10 mouse cellular contexts compared by ENCODE assay signal in the genomic region with DNA sequence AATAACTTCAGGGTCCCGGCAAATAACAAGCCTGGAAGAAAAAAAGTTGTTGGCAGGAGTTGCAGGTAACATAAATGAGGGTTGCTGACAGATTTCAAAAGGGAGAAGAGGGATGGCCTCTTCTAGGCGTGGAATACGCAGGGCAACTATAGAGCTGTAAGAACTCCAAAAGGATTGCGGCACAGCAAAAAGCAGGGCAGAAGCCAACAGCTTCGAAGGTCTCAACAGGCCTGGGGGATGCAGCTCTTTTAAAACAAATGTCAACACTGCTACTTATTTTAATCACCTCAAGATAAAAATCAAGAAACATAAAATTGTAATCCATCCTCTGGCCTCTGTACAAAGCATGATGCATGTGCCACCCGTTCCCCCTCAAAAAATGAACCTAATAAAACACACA. TPM values are rescaled to one million over a fixed set of nuclear protein-coding genes. Genes with fewer than 3 reads are reported as not detected.
DNase-seq lines count a peak whose midpoint lies in the region; ATAC-seq and TF ChIP-seq lines count a peak whose summit lies in the region.
"Not testable (repeated sequence)": the region's sequence is repeated elsewhere in the genome, so short reads cannot be mapped to it uniquely, and the experiment has no call there.
"Had no signal": no experiment of that assay in that cellular context is flagged by ENCODE, and none has a peak within 500 bp of the region (broad histone marks: within the 10 kb centered on the region; RNA-seq: fewer than 3 reads in every experiment).

No protein-coding gene starts in this region.

- not testable (repeated sequence) for TF ChIP-seq EP300 in MEL (IDR thresholded peaks at IDR 0.05; ENCODE audit: low read depth in 1 of 2, low read length in 2 of 2)

- H3K4me1 ChIP-seq in MEL (ENCODE audit: control insufficient read depth in 1 of 2, insufficient read depth in 2 of 2, low read length in 2 of 2); cerebellum, adult 2 months (ENCODE audit: control insufficient read depth, insufficient read depth, low read length); forebrain, embryonic 11.5 days (replicated peaks; ENCODE audit: control insufficient read depth, insufficient read depth, low read length); heart, embryonic 14.5 days (ENCODE audit: control insufficient read depth in 2 of 2, insufficient read depth in 2 of 2, low read length in 2 of 2); intestine, postnatal 0 days (replicated peaks; ENCODE audit: control insufficient read depth, insufficient read depth, low read length); limb, embryonic 14.5 days (ENCODE audit: control insufficient read depth, insufficient read depth, low read length); midbrain, embryonic 10.5 days: not testable (repeated sequence)

- H3K79me2 ChIP-seq in MEL (ENCODE audit: control insufficient read depth, insufficient read depth, low read length, poor library complexity), result not testable (repeated sequence)

- H3K4me3 ChIP-seq in MEL (ENCODE audit: control insufficient read depth in 1 of 2, insufficient read depth in 1 of 2, low read depth in 2 of 2, low read length in 2 of 2), result peak overlapping the region; percentile 25 to 78; a peak in 2 of 4 replicates
- H3K4me3 ChIP-seq in cerebellum, adult 2 months (replicated peaks; ENCODE audit: insufficient read depth, low read depth, low read length), result not testable (repeated sequence)
- H3K4me3 ChIP-seq in forebrain, embryonic 11.5 days (ENCODE audit: low read depth, low read length), result peak overlapping the region; percentile 38; the same call in 1 of the 2 replicates
- peak overlapping the region in 1 of 2 experiments; percentile 50; a peak in 1 of 4 replicates for H3K4me3 ChIP-seq in heart, embryonic 14.5 days (ENCODE audit: control insufficient read depth in 1 of 2, insufficient read depth in 1 of 2, low read depth in 1 of 2, low read length in 2 of 2)
- H3K4me3 ChIP-seq in intestine, postnatal 0 days (ENCODE audit: low read depth, low read length), result peak overlapping the region; percentile 56; the same call in 1 of the 2 replicates
- peak overlapping the region; percentile 42 for H3K4me3 ChIP-seq in limb, embryonic 14.5 days (replicated peaks; ENCODE audit: low read length)
- peak overlapping the region; percentile 59 for H3K4me3 ChIP-seq in midbrain, embryonic 10.5 days

- WGBS in cerebellum, adult 2 months, result 57% methylated on average over 6 of the region's 6 CpGs
- 87% methylated on average over 5 of the region's 6 CpGs for WGBS in forebrain, embryonic 11.5 days
- 82% methylated on average over 5 of the region's 6 CpGs for WGBS in heart, embryonic 14.5 days
- 70% methylated on average over 5 of the region's 6 CpGs for WGBS in intestine, postnatal 0 days
- 63% methylated on average over 5 of the region's 6 CpGs for whole genome bisulfite sequencing in limb, embryonic 14.5 days
- WGBS in midbrain, embryonic 10.5 days, result 90% methylated on average over 6 of the region's 6 CpGs

- TF ChIP-seq CTCF in MEL (IDR thresholded peaks at IDR 0.05 in 2 of 3, conservative IDR thresholded peaks at IDR 0.05 in 1 of 3; ENCODE audit: control insufficient read depth in 1 of 3, insufficient read depth in 1 of 3, low read depth in 2 of 3, low read length in 3 of 3, poor library complexity in 1 of 3, severe bottlenecking in 1 of 3); cerebellum, adult 2 months (IDR thresholded peaks at IDR 0.05; ENCODE audit: borderline replicate concordance, insufficient read depth, low read depth, low read length); intestine, postnatal 0 days (IDR thresholded peaks at IDR 0.05; ENCODE audit: low read depth): not testable (repeated sequence)

- H3K36me3 ChIP-seq in MEL (ENCODE audit: control insufficient read depth in 1 of 2, insufficient read depth in 2 of 2, low read length in 2 of 2); forebrain, embryonic 11.5 days (ENCODE audit: control insufficient read depth, insufficient read depth, low read length); heart, embryonic 14.5 days (ENCODE audit: control insufficient read depth, insufficient read depth, low read length); intestine, postnatal 0 days (ENCODE audit: control insufficient read depth, insufficient read depth); limb, embryonic 14.5 days (ENCODE audit: control insufficient read depth, insufficient read depth, low read length); midbrain, embryonic 10.5 days: not testable (repeated sequence)

- not testable (repeated sequence) for TF ChIP-seq RAD21 in MEL (IDR thresholded peaks at IDR 0.05; ENCODE audit: low read depth, low read length)

- not testable (repeated sequence) for H3K27ac ChIP-seq in MEL (ENCODE audit: control insufficient read depth, low read depth, low read length); cerebellum, adult 2 months (ENCODE audit: insufficient read depth, low read length); forebrain, embryonic 11.5 days (ENCODE audit: low read depth, low read length); heart, embryonic 14.5 days (replicated peaks in 1 of 2; ENCODE audit: control insufficient read depth in 1 of 2, insufficient read depth in 1 of 2, low read depth in 2 of 2, low read length in 2 of 2); limb, embryonic 14.5 days (replicated peaks; ENCODE audit: low read depth, low read length)
- peak overlapping the region; percentile 50 for H3K27ac ChIP-seq in intestine, postnatal 0 days (ENCODE audit: low read depth, low read length)
- H3K27ac ChIP-seq in midbrain, embryonic 10.5 days (replicated peaks), result peak overlapping the region; percentile 83; the same call in 1 of the 2 replicates

- ATAC-seq in forebrain, embryonic 11.5 days (replicated peaks; ENCODE audit: low FRiP score); heart, embryonic 14.5 days (ENCODE audit: insufficient number of reproducible peaks, insufficient read depth, low FRiP score, low read depth); intestine, postnatal 0 days; limb, embryonic 14.5 days (ENCODE audit: low FRiP score, low read depth): not testable (repeated sequence)

- H3K4me2 ChIP-seq in forebrain, embryonic 11.5 days (ENCODE audit: low read depth, low read length, severe bottlenecking), result peak overlapping the region; percentile 47; the same call in 1 of the 2 replicates
- H3K4me2 ChIP-seq in heart, embryonic 14.5 days (ENCODE audit: low read length), result peak overlapping the region; percentile 69
- peak overlapping the region; percentile 59 for H3K4me2 ChIP-seq in intestine, postnatal 0 days (replicated peaks; ENCODE audit: low read depth)
- H3K4me2 ChIP-seq in limb, embryonic 14.5 days (replicated peaks; ENCODE audit: low read depth, low read length, severe bottlenecking), result peak overlapping the region; percentile 55

- not testable (repeated sequence) for H3K27me3 ChIP-seq in MEL (ENCODE audit: control insufficient read depth in 1 of 2, insufficient read depth in 2 of 2, low read length in 2 of 2); cerebellum, adult 2 months (ENCODE audit: control insufficient read depth, insufficient read depth, low read length); forebrain, embryonic 11.5 days (ENCODE audit: control insufficient read depth, insufficient read depth, low read length); heart, embryonic 14.5 days (ENCODE audit: control insufficient read depth, insufficient read depth, low read length); intestine, postnatal 0 days (replicated peaks; ENCODE audit: control insufficient read depth, insufficient read depth, low read length); limb, embryonic 14.5 days (ENCODE audit: control insufficient read depth, insufficient read depth, low read length); midbrain, embryonic 10.5 days (ENCODE audit: low read depth, poor library complexity, severe bottlenecking)

- H3K9me3 ChIP-seq in MEL (replicated peaks; ENCODE audit: insufficient read depth, low read length); forebrain, embryonic 11.5 days (ENCODE audit: control insufficient read depth, low read length); heart, embryonic 14.5 days (ENCODE audit: control insufficient read depth, low read length); intestine, postnatal 0 days (ENCODE audit: control insufficient read depth); limb, embryonic 14.5 days (ENCODE audit: control insufficient read depth, low read length); midbrain, embryonic 10.5 days (replicated peaks): not testable (repeated sequence)

- TF ChIP-seq POLR2A in MEL (IDR thresholded peaks at IDR 0.05; ENCODE audit: control insufficient read depth in 1 of 2, insufficient read depth in 1 of 2, low read depth in 1 of 2, low read length in 2 of 2, poor library complexity in 1 of 2); cerebellum, adult 2 months (IDR thresholded peaks at IDR 0.05; ENCODE audit: borderline replicate concordance, insufficient read depth, low read length); limb, embryonic 14.5 days (IDR thresholded peaks at IDR 0.05; ENCODE audit: borderline replicate concordance, extremely low read depth, insufficient read depth, insufficient read length): not testable (repeated sequence)

- peak; percentile 28 for DNase-seq in MEL (ENCODE audit: low read depth, low spot score)
- DNase-seq in cerebellum, adult 2 months, result peak; percentile 21 to 27
- DNase-seq in forebrain, embryonic 11.5 days (ENCODE audit: low spot score); limb, embryonic 14.5 days (ENCODE audit: low spot score); midbrain, embryonic 10.5 days (ENCODE audit: low spot score): not testable (repeated sequence)
- peak; percentile 3 for DNase-seq in right cerebral cortex, adult 18-20 months

- H3K9ac ChIP-seq in MEL (ENCODE audit: control insufficient read depth, low read depth, low read length, poor library complexity, severe bottlenecking), result peak overlapping the region; percentile 86
- H3K9ac ChIP-seq in forebrain, embryonic 11.5 days (ENCODE audit: low read length), result peak overlapping the region; percentile 14; the same call in 1 of the 2 replicates
- H3K9ac ChIP-seq in heart, embryonic 14.5 days (ENCODE audit: low read length); intestine, postnatal 0 days (ENCODE audit: low read depth, low read length): not testable (repeated sequence)
- H3K9ac ChIP-seq in limb, embryonic 14.5 days (ENCODE audit: low read depth, low read length, severe bottlenecking), result peak overlapping the region; percentile 47; the same call in 1 of the 2 replicates

RNA-seq across cellular contexts. Expression of gene Mfsd8, which starts 1.2 kb away (rescaled TPM):
- 3.2 and 4.0 TPM in 2 replicates for total RNA-seq in MEL (2012; rRNA removed)
- polyA plus RNA-seq in MEL (2012; ENCODE audit: insufficient read depth in 1 of 2, insufficient read length in 2 of 2, low read depth in 1 of 2, low replicate concordance in 2 of 2, missing spikeins in 1 of 2), result 1 to 10 TPM in 1 of 2 experiments, not detected in 1; 6.4 TPM
- 8.8 and 9.1 TPM in 2 replicates for polyA plus RNA-seq in cerebellum, adult 2 months (2012; rRNA removed)
- 8.3 and 8.5 TPM in 2 replicates for polyA plus RNA-seq in forebrain, embryonic 11.5 days (2014; fragmentation: Nextera tagmentation; extraction: Ambion mirVana)
- polyA plus RNA-seq in heart, embryonic 14.5 days (2014; fragmentation: Nextera tagmentation; extraction: Ambion mirVana), result 6.9 and 7.9 TPM in 2 replicates
- polyA plus RNA-seq in intestine, postnatal 0 days (2015; fragmentation: Nextera tagmentation; extraction: Ambion mirVana), result 7.8 and 9.1 TPM in 2 replicates
- 6.5 and 7.1 TPM in 2 replicates for polyA plus RNA-seq in limb, embryonic 14.5 days (2012; rRNA removed)
- 8.5 and 9.2 TPM in 2 replicates for polyA plus RNA-seq in limb, embryonic 14.5 days (2014; fragmentation: Nextera tagmentation; extraction: Ambion mirVana)
- 6.6 and 7.7 TPM in 2 replicates for polyA plus RNA-seq in midbrain, embryonic 10.5 days (2016; fragmentation: Nextera tagmentation; extraction: Ambion mirVana)

RNA-seq across cellular contexts. Expression of gene Abhd18, which starts 1.2 kb away (rescaled TPM):
- total RNA-seq in MEL (2012; rRNA removed), result 1.3 and 2.9 TPM in 2 replicates
- 1 to 10 TPM in 1 of 2 experiments, not detected in 1; 3.6 TPM for polyA plus RNA-seq in MEL (2012; ENCODE audit: insufficient read depth in 1 of 2, insufficient read length in 2 of 2, low read depth in 1 of 2, low replicate concordance in 2 of 2, missing spikeins in 1 of 2)
- 18.3 and 18.8 TPM in 2 replicates for polyA plus RNA-seq in cerebellum, adult 2 months (2012; rRNA removed)
- 6.1 and 8.4 TPM in 2 replicates for polyA plus RNA-seq in forebrain, embryonic 11.5 days (2014; fragmentation: Nextera tagmentation; extraction: Ambion mirVana)
- polyA plus RNA-seq in heart, embryonic 14.5 days (2014; fragmentation: Nextera tagmentation; extraction: Ambion mirVana), result 18.9 and 19.8 TPM in 2 replicates
- 10.3 and 11.9 TPM in 2 replicates for polyA plus RNA-seq in intestine, postnatal 0 days (2015; fragmentation: Nextera tagmentation; extraction: Ambion mirVana)
- 5.8 and 6.7 TPM in 2 replicates for polyA plus RNA-seq in limb, embryonic 14.5 days (2012; rRNA removed)
- 5.0 and 5.6 TPM in 2 replicates for polyA plus RNA-seq in limb, embryonic 14.5 days (2014; fragmentation: Nextera tagmentation; extraction: Ambion mirVana)
- polyA plus RNA-seq in midbrain, embryonic 10.5 days (2016; fragmentation: Nextera tagmentation; extraction: Ambion mirVana), result 6.0 and 6.4 TPM in 2 replicates

RNA-seq across cellular contexts. Expression of gene Plk4, which starts 45.7 kb away (rescaled TPM):
- 60.3 and 71.0 TPM in 2 replicates for total RNA-seq in MEL (2012; rRNA removed)
- polyA plus RNA-seq in MEL (2012; ENCODE audit: insufficient read depth in 1 of 2, insufficient read length in 2 of 2, low read depth in 1 of 2, low replicate concordance in 2 of 2, missing spikeins in 1 of 2), result 100 to 1,000 TPM in 1 of 2 experiments, 10 to 100 TPM in 1; 57.6 to 381 TPM
- 2.3 and 2.6 TPM in 2 replicates for polyA plus RNA-seq in cerebellum, adult 2 months (2012; rRNA removed)
- polyA plus RNA-seq in forebrain, embryonic 11.5 days (2014; fragmentation: Nextera tagmentation; extraction: Ambion mirVana), result 83.7 and 92.1 TPM in 2 replicates
- polyA plus RNA-seq in heart, embryonic 14.5 days (2014; fragmentation: Nextera tagmentation; extraction: Ambion mirVana), result 32.0 and 34.6 TPM in 2 replicates
- polyA plus RNA-seq in intestine, postnatal 0 days (2015; fragmentation: Nextera tagmentation; extraction: Ambion mirVana), result 9.1 and 10.9 TPM in 2 replicates
- 25.6 and 33.7 TPM in 2 replicates for polyA plus RNA-seq in limb, embryonic 14.5 days (2012; rRNA removed)
- 42.9 and 48.8 TPM in 2 replicates for polyA plus RNA-seq in limb, embryonic 14.5 days (2014; fragmentation: Nextera tagmentation; extraction: Ambion mirVana)
- 77.4 and 83.2 TPM in 2 replicates for polyA plus RNA-seq in midbrain, embryonic 10.5 days (2016; fragmentation: Nextera tagmentation; extraction: Ambion mirVana)

RNA-seq across cellular contexts. Expression of gene 1700034I23Rik, which starts 56.8 kb away (rescaled TPM):
- total RNA-seq in MEL (2012; rRNA removed), result not detected in 2 replicates
- polyA plus RNA-seq in MEL (2012; ENCODE audit: insufficient read depth in 1 of 2, insufficient read length in 2 of 2, low read depth in 1 of 2, low replicate concordance in 2 of 2, missing spikeins in 1 of 2), result not detected
- 0.23 and 0.33 TPM in 2 replicates for polyA plus RNA-seq in cerebellum, adult 2 months (2012; rRNA removed)
- polyA plus RNA-seq in forebrain, embryonic 11.5 days (2014; fragmentation: Nextera tagmentation; extraction: Ambion mirVana), result not detected in 2 replicates
- polyA plus RNA-seq in heart, embryonic 14.5 days (2014; fragmentation: Nextera tagmentation; extraction: Ambion mirVana), result 0.30 and 0.36 TPM in 2 replicates
- 0.18 TPM in 2 replicates for polyA plus RNA-seq in intestine, postnatal 0 days (2015; fragmentation: Nextera tagmentation; extraction: Ambion mirVana)
- polyA plus RNA-seq in limb, embryonic 14.5 days (2012; rRNA removed), result not detected in 2 replicates
- 0.12 and 0.32 TPM in 2 replicates for polyA plus RNA-seq in limb, embryonic 14.5 days (2014; fragmentation: Nextera tagmentation; extraction: Ambion mirVana)
- 0.15 and 0.19 TPM in 2 replicates for polyA plus RNA-seq in midbrain, embryonic 10.5 days (2016; fragmentation: Nextera tagmentation; extraction: Ambion mirVana)
- total RNA-seq: ES-E14; megakaryocyte progenitor cell, adult 5-6 weeks had no signal
